Mouse (Mus musculus) neural tube, embryonic 10.5 days (tissue): Measurements from ENCODE around the gene Nudt3.
A peak's percentile ranks its signal among the peaks of the same experiment; 100 is the strongest.

Experiments
- DNase-seq: peaks from one replicate; pipeline ENCODE4 v3.0.0-alpha.2; 2017; ENCODE audit warnings: low spot score; ENCODE audit errors: extremely low spot score

Gene Nudt3

GRCm38 (mm10) chr17:27568228-27568627 lies 55.1 kb downstream of the Nudt3 start:
- no peak for DNase-seq

- DNase-seq: no peak
Observed at GRCm38 (mm10) chr17:27565942-27566267, 57.4 kb downstream of the Nudt3 start.

GRCm38 (mm10) chr17:27565163-27565941 lies 57.9 kb downstream of the Nudt3 start, which contains the start of gene AI413582:
Gene AI413582 (minus strand): TSS chr17:27565756.
- DNase-seq: peak; percentile 98

GRCm38 (mm10) chr17:27564391-27565162 lies 58.7 kb downstream of the Nudt3 start:
- peak; percentile 63 for DNase-seq

- no peak for DNase-seq
Observed at GRCm38 (mm10) chr17:27563771-27564244, 59.5 kb downstream of the Nudt3 start.

- no peak for DNase-seq
Observed at GRCm38 (mm10) chr17:27561809-27562526, 61.3 kb downstream of the Nudt3 start.

- no peak for DNase-seq
Observed at GRCm38 (mm10) chr17:27560926-27561480, 62.3 kb downstream of the Nudt3 start.

GRCm38 (mm10) chr17:27559596-27559995 lies 63.7 kb downstream of the Nudt3 start:
- no peak for DNase-seq

GRCm38 (mm10) chr17:27558845-27559244 lies 64.5 kb downstream of the Nudt3 start:
- DNase-seq: no peak

- DNase-seq: peak; percentile 42
Observed at GRCm38 (mm10) chr17:27557927-27558661, 65.2 kb downstream of the Nudt3 start.

GRCm38 (mm10) chr17:27557181-27557926 lies 65.9 kb downstream of the Nudt3 start:
- peak; percentile 76 for DNase-seq

- DNase-seq: peak; percentile 94
Observed at GRCm38 (mm10) chr17:27556315-27557011, 66.8 kb downstream of the Nudt3 start, which contains the start of gene Hmga1. Gene Hmga1 (plus strand): TSS chr17:27556497.

GRCm38 (mm10) chr17:27555512-27556172 lies 67.7 kb downstream of the Nudt3 start:
- peak; percentile 90 for DNase-seq

GRCm38 (mm10) chr17:27555075-27555511 lies 68.2 kb downstream of the Nudt3 start:
- DNase-seq: peak; percentile 89

- DNase-seq: peak; percentile 42
Observed at GRCm38 (mm10) chr17:27554062-27554960, 69.0 kb downstream of the Nudt3 start.

- no peak for DNase-seq
Observed at GRCm38 (mm10) chr17:27552215-27553201, 70.8 kb downstream of the Nudt3 start.
